Mouse (Mus musculus): Measurements from ENCODE around the gene Marcks. TPM values are rescaled to one million over a fixed set of nuclear protein-coding genes. Genes with fewer than 3 reads are reported as not detected.
"Not testable (repeated sequence)": the region's sequence is repeated elsewhere in the genome, so short reads cannot be mapped to it uniquely, and the experiment has no call there.

Gene Marcks
- polyA plus RNA-seq, 1 experiment from 2014 or later: 169 TPM

DNA sequence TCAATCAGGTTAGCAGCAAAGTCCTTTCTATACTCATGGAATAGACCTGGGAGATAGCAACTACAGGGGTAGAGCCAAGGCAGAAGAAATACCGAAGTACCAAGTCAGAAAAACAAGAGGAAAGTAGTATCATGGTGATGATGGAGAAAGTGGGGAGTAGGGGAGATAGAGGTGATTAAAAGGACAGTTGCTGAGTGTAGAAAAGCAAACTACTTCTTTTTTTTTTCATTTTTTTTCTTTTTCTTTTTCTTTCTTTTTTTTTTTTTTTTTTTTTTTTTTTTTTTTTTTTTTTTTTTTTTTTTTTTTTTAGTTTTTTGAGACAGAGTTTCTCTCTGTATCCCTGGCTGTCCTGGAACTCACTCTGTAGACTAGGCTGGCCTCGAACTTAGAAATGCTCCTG is 54.6 kb downstream of the Marcks start:
- H3K27me3 ChIP-seq (ENCODE audit: low read depth, poor library complexity, severe bottlenecking); H3K9me3 ChIP-seq (replicated peaks); H3K27ac ChIP-seq (replicated peaks); H3K4me3 ChIP-seq; H3K4me1 ChIP-seq; DNase-seq (ENCODE audit: low spot score); H3K36me3 ChIP-seq: not testable (repeated sequence)
- WGBS: 93% methylated on average over 2 of the region's 2 CpGs

Other genes starting within 250 kb of the Marcks start
- gene Hdac2, start 164.4 kb downstream of the Marcks start, polyA plus RNA-seq (2016; fragmentation: Nextera tagmentation; extraction: Ambion mirVana): 311 and 325 TPM in 2 replicates

Data from midbrain, embryonic 10.5 days (tissue).